Mouse (Mus musculus) hindbrain, embryonic 16.5 days (tissue): ENCODE data around the gene Extl2. TPM values are rescaled to one million over a fixed set of nuclear protein-coding genes. Genes with fewer than 3 reads are reported as not detected.

ENCODE experiments used
- ATAC-seq: fragments of 200-750 bp; cut with Nextera tagmentation; 2 replicates; pipeline ENCODE4 v1.8.0; 2017; ENCODE audit warnings: moderate TSS enrichment, moderate library complexity
- H3K27ac ChIP-seq: fragments of 300-500 bp; sonication (generic); 2 replicates; pipeline ENCODE4 v1.5.1; 2014; ENCODE audit warnings: low read depth, mild to moderate bottlenecking, control low read depth, low read length, moderate library complexity
- H3K27me3 ChIP-seq: fragments of 300-500 bp; sonication (generic); replicated peaks from 2 replicates; pipeline ENCODE4 v1.6.1; 2014; ENCODE audit warnings: low read length; ENCODE audit not compliant: control insufficient read depth, insufficient read depth
- H3K36me3 ChIP-seq: fragments of 300-500 bp; sonication (generic); 2 replicates; pipeline ENCODE4 v1.6.1; 2014; ENCODE audit warnings: mild to moderate bottlenecking, low read length, moderate library complexity, mixed read lengths; ENCODE audit not compliant: control insufficient read depth, insufficient read depth
- H3K4me1 ChIP-seq: fragments of 300-500 bp; sonication (generic); 2 replicates; pipeline ENCODE4 v1.6.1; 2014; ENCODE audit warnings: low read depth, low read length; ENCODE audit not compliant: control insufficient read depth, insufficient read depth
- H3K4me2 ChIP-seq: fragments of 300-500 bp; sonication (generic); 2 replicates; pipeline ENCODE4 v1.6.1; 2014; ENCODE audit warnings: mild to moderate bottlenecking, low read length, control low read depth, moderate library complexity
- H3K4me3 ChIP-seq: fragments of 300-500 bp; sonication (generic); 2 replicates; pipeline ENCODE4 v1.5.1; 2014; ENCODE audit warnings: mild to moderate bottlenecking, low read length, control low read depth, moderate library complexity
- H3K9ac ChIP-seq: fragments of 300-500 bp; sonication (generic); 2 replicates; pipeline ENCODE4 v1.6.1; 2014; ENCODE audit warnings: low read depth, mild to moderate bottlenecking, control low read depth, low read length, moderate library complexity
- H3K9me3 ChIP-seq: fragments of 300-500 bp; sonication (generic); 2 replicates; pipeline ENCODE4 v1.6.1; 2014; ENCODE audit warnings: mild to moderate bottlenecking, low read length, moderate library complexity; ENCODE audit not compliant: control insufficient read depth
- WGBS: fragments of 180-500 bp; shearing (Covaris S2); extraction: QIAGEN DNeasy Blood & Tissue Kit; methylation state at CpG from one replicate; pipeline ENCODE4 v1.1.7; 2014; 5-methylcytosine and 5-hydroxymethylcytosine counted together
- polyA plus RNA-seq: library from polyadenylated mRNA; unstranded; fragments of >200 nt; fragmentation: Nextera tagmentation; extraction: Ambion mirVana; gene quantifications from 2 replicates; pipeline ENCODE4 v1.2.1, GENCODE M21; 2015

The Extl2 gene
- polyA plus RNA-seq, 1 experiment from 2014 or later = 43.2 TPM

- no peaks in the 10 kb centered on the region for H3K4me1 ChIP-seq
- H3K9me3 ChIP-seq = no peaks in the 10 kb centered on the region
- H3K27ac ChIP-seq = no peak overlapping the region
- ATAC-seq = no peak
- H3K4me2 ChIP-seq = no peak overlapping the region
- no peak overlapping the region for H3K9ac ChIP-seq
- no peaks in the 10 kb centered on the region for H3K27me3 ChIP-seq
- 89% methylated on average over 6 of the region's 6 CpGs for WGBS
- H3K4me3 ChIP-seq = no peak overlapping the region
- H3K36me3 ChIP-seq = peaks cover 23% of the 10 kb centered on the region
These were observed 33.0 kb upstream of the Extl2 start for GRCm38 (mm10) chr3:115974228-115974627.

GRCm38 (mm10) chr3:115974995-115975394 is 32.3 kb upstream of the Extl2 start:
- H3K9ac ChIP-seq = no peak overlapping the region
- H3K36me3 ChIP-seq = peaks cover 23% of the 10 kb centered on the region
- WGBS = 93% methylated on average over 10 of the region's 10 CpGs
- H3K4me2 ChIP-seq = no peak overlapping the region
- H3K27ac ChIP-seq = no peak overlapping the region
- H3K9me3 ChIP-seq = no peaks in the 10 kb centered on the region
- no peaks in the 10 kb centered on the region for H3K27me3 ChIP-seq
- no peaks in the 10 kb centered on the region for H3K4me1 ChIP-seq
- no peak overlapping the region for H3K4me3 ChIP-seq
- 0 out of 2 replicates have a peak, but pooled peaks have one; percentile 40 for ATAC-seq

GRCm38 (mm10) chr3:115979000-115979399 is 28.3 kb upstream of the Extl2 start:
- H3K27ac ChIP-seq = no peak overlapping the region
- H3K4me2 ChIP-seq = no peak overlapping the region
- WGBS = 26% methylated on average over 1 of the region's 1 CpGs
- no peaks in the 10 kb centered on the region for H3K9me3 ChIP-seq
- peaks cover 20% of the 10 kb centered on the region for H3K36me3 ChIP-seq
- H3K4me3 ChIP-seq = no peak overlapping the region
- no peaks in the 10 kb centered on the region for H3K4me1 ChIP-seq
- no peaks in the 10 kb centered on the region for H3K27me3 ChIP-seq
- no peak overlapping the region for H3K9ac ChIP-seq
- no peak for ATAC-seq

GRCm38 (mm10) chr3:115983217-115983616 is 24.0 kb upstream of the Extl2 start:
- WGBS = 92% methylated on average over 8 of the region's 8 CpGs
- no peaks in the 10 kb centered on the region for H3K27me3 ChIP-seq
- H3K4me1 ChIP-seq = no peaks in the 10 kb centered on the region
- H3K4me3 ChIP-seq = no peak overlapping the region
- no peak overlapping the region for H3K4me2 ChIP-seq
- no peaks in the 10 kb centered on the region for H3K9me3 ChIP-seq
- no peak overlapping the region for H3K27ac ChIP-seq
- no peak overlapping the region for H3K9ac ChIP-seq
- 0 out of 2 replicates have a peak, but pooled peaks cover 9% of the 10 kb centered on the region for H3K36me3 ChIP-seq
- ATAC-seq = no peak

GRCm38 (mm10) chr3:115984653-115985052 is 22.6 kb upstream of the Extl2 start:
- no peaks in the 10 kb centered on the region for H3K27me3 ChIP-seq
- H3K27ac ChIP-seq = no peak overlapping the region
- no peak for ATAC-seq
- 97% methylated on average over 9 of the region's 9 CpGs for WGBS
- H3K4me3 ChIP-seq = no peak overlapping the region
- no peaks in the 10 kb centered on the region for H3K9me3 ChIP-seq
- H3K36me3 ChIP-seq = peaks cover 8% of the 10 kb centered on the region; the same call in 1 of the 2 replicates
- H3K4me2 ChIP-seq = no peak overlapping the region
- no peak overlapping the region for H3K9ac ChIP-seq
- H3K4me1 ChIP-seq = no peaks in the 10 kb centered on the region

GRCm38 (mm10) chr3:115985183-115985892 is 21.9 kb upstream of the Extl2 start:
- H3K27ac ChIP-seq = no peak overlapping the region
- 71% methylated on average over 9 of the region's 9 CpGs for WGBS

GRCm38 (mm10) chr3:115992103-115992502 is 15.2 kb upstream of the Extl2 start:
- WGBS = 92% methylated on average over 4 of the region's 4 CpGs

More at GRCm38 (mm10) chr3:115985183-115985892, 21.9 kb upstream of the Extl2 start:
- no peaks in the 10 kb centered on the region for H3K9me3 ChIP-seq
- peaks cover 13% of the 10 kb centered on the region; the same call in 1 of the 2 replicates for H3K36me3 ChIP-seq
- no peak overlapping the region for H3K9ac ChIP-seq
- H3K4me3 ChIP-seq = no peak overlapping the region
- no peaks in the 10 kb centered on the region for H3K27me3 ChIP-seq
- H3K4me1 ChIP-seq = no peaks in the 10 kb centered on the region
- ATAC-seq = no peak
- no peak overlapping the region for H3K4me2 ChIP-seq

GRCm38 (mm10) chr3:115992588-115992987 is 14.7 kb upstream of the Extl2 start:
- ATAC-seq = no peak
- H3K4me1 ChIP-seq = no peaks in the 10 kb centered on the region
- WGBS = 88% methylated on average over 4 of the region's 4 CpGs
- no peaks in the 10 kb centered on the region for H3K27me3 ChIP-seq
- H3K27ac ChIP-seq = no peak overlapping the region
- peaks cover 6% of the 10 kb centered on the region for H3K36me3 ChIP-seq
- H3K4me3 ChIP-seq = no peak overlapping the region
- no peak overlapping the region for H3K4me2 ChIP-seq
- no peak overlapping the region for H3K9ac ChIP-seq
- no peaks in the 10 kb centered on the region for H3K9me3 ChIP-seq

More at GRCm38 (mm10) chr3:115992103-115992502, 15.2 kb upstream of the Extl2 start:
- peaks cover 6% of the 10 kb centered on the region; the same call in 1 of the 2 replicates for H3K36me3 ChIP-seq
- ATAC-seq = no peak
- no peaks in the 10 kb centered on the region for H3K9me3 ChIP-seq
- H3K4me3 ChIP-seq = no peak overlapping the region
- H3K27me3 ChIP-seq = no peaks in the 10 kb centered on the region
- no peak overlapping the region for H3K4me2 ChIP-seq
- H3K9ac ChIP-seq = no peak overlapping the region
- H3K4me1 ChIP-seq = no peaks in the 10 kb centered on the region
- H3K27ac ChIP-seq = no peak overlapping the region

- H3K27me3 ChIP-seq = no peaks in the 10 kb centered on the region
- peaks cover 6% of the 10 kb centered on the region for H3K36me3 ChIP-seq
- H3K4me2 ChIP-seq = no peak overlapping the region
- H3K27ac ChIP-seq = no peak overlapping the region
- H3K4me1 ChIP-seq = no peaks in the 10 kb centered on the region
- H3K4me3 ChIP-seq = no peak overlapping the region
- H3K9me3 ChIP-seq = no peaks in the 10 kb centered on the region
- 85% methylated on average over 10 of the region's 10 CpGs for WGBS
- H3K9ac ChIP-seq = no peak overlapping the region
- ATAC-seq = no peak
These were observed 14.2 kb upstream of the Extl2 start for GRCm38 (mm10) chr3:115993025-115993424.
